Mouse (Mus musculus) spleen, adult 2 months (tissue): ENCODE results near the gene Dock3.

ENCODE experiments used
- CTCF ChIP-seq: fragments of 200-500 bp; IDR thresholded peaks from 2 replicates; pipeline ENCODE4 v1.5.1; 2011; ENCODE audit warnings: mild to moderate bottlenecking, inconsistent platforms; ENCODE audit not compliant: insufficient read depth, insufficient read length, insufficient replicate concordance; ENCODE audit errors: extremely low read depth
- POLR2A ChIP-seq: fragments of 200-500 bp; IDR thresholded peaks from 2 replicates; pipeline ENCODE4 v1.6.1; 2011; ENCODE audit warnings: low read depth, low read length, inconsistent platforms

DNA sequence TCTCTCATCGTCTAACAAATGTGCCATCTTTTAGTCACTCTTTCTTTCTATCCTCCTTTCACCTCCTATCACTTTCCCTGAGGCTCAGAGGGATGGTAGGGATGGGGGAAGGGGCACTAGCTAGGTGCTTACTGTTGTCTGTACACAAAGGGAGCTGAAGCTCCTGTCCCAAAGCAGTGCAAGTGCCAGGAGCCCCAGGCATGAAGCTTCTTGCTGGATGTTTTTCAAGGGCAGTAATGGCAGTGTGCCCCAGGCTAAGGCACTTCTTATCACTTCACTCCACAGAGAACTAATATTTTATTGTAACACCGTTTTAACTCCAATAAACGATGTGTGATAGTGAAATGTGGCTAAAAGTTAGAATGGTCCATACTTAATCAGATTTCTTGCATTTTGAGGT is 118.9 kb downstream of the Dock3 start:
- no peak for TF ChIP-seq POLR2A
- no peak for TF ChIP-seq CTCF
